Mouse (Mus musculus) lung, embryonic 16.5 days (tissue): ENCODE measurements around the gene Olfm1. TPM values are rescaled to one million over a fixed set of nuclear protein-coding genes. Genes with fewer than 3 reads are reported as not detected.
A peak's percentile ranks its signal among the peaks of the same experiment; 100 is the strongest.

Source experiments
- ATAC-seq: fragments of 200-750 bp; cut with Nextera tagmentation; 2 replicates; pipeline ENCODE4 v1.8.0; 2017; ENCODE audit warnings: low read depth, mild to moderate bottlenecking, moderate library complexity
- H3K27ac ChIP-seq: fragments of 300-500 bp; sonication (generic); 2 replicates; pipeline ENCODE4 v1.5.1; 2014; ENCODE audit warnings: mild to moderate bottlenecking, control low read depth, low read length
- H3K27me3 ChIP-seq: fragments of 300-500 bp; sonication (generic); 2 replicates; pipeline ENCODE4 v1.6.1; 2014; ENCODE audit warnings: low read depth, low read length, mixed read lengths; ENCODE audit not compliant: control insufficient read depth, insufficient read depth
- H3K36me3 ChIP-seq: fragments of 300-500 bp; sonication (generic); 2 replicates; pipeline ENCODE4 v1.6.1; 2014; ENCODE audit warnings: low read length; ENCODE audit not compliant: control insufficient read depth, insufficient read depth
- H3K4me1 ChIP-seq: fragments of 300-500 bp; sonication (generic); replicated peaks from 2 replicates; pipeline ENCODE4 v1.6.1; 2014; ENCODE audit warnings: low read length, mixed read lengths; ENCODE audit not compliant: control insufficient read depth, insufficient read depth
- H3K4me2 ChIP-seq: fragments of 300-500 bp; sonication (generic); 2 replicates; pipeline ENCODE4 v1.6.1; 2014; ENCODE audit warnings: low read depth, low read length, control low read depth
- H3K4me3 ChIP-seq: fragments of 300-500 bp; sonication (generic); 2 replicates; pipeline ENCODE4 v1.5.1; 2014; ENCODE audit warnings: mild to moderate bottlenecking, low read length, control low read depth
- H3K9ac ChIP-seq: fragments of 300-500 bp; sonication (generic); 2 replicates; pipeline ENCODE4 v1.6.1; 2014; ENCODE audit warnings: low read length, control low read depth
- H3K9me3 ChIP-seq: fragments of 300-500 bp; sonication (generic); 2 replicates; pipeline ENCODE4 v1.6.1; 2016; ENCODE audit warnings: low read length; ENCODE audit not compliant: control insufficient read depth
- WGBS: fragments of 180-500 bp; shearing (Covaris S2); extraction: QIAGEN DNeasy Blood & Tissue Kit; methylation state at CpG from one replicate; pipeline ENCODE4 v1.1.7; 2014; 5-methylcytosine and 5-hydroxymethylcytosine counted together
- polyA plus RNA-seq: library from polyadenylated mRNA; unstranded; fragments of >200 nt; fragmentation: Nextera tagmentation; extraction: Ambion mirVana; gene quantifications from 2 replicates; pipeline ENCODE4 v1.2.1, GENCODE M21; 2015

The Olfm1 gene
- polyA plus RNA-seq, result 9.2 and 9.5 TPM in 2 replicates

DNA sequence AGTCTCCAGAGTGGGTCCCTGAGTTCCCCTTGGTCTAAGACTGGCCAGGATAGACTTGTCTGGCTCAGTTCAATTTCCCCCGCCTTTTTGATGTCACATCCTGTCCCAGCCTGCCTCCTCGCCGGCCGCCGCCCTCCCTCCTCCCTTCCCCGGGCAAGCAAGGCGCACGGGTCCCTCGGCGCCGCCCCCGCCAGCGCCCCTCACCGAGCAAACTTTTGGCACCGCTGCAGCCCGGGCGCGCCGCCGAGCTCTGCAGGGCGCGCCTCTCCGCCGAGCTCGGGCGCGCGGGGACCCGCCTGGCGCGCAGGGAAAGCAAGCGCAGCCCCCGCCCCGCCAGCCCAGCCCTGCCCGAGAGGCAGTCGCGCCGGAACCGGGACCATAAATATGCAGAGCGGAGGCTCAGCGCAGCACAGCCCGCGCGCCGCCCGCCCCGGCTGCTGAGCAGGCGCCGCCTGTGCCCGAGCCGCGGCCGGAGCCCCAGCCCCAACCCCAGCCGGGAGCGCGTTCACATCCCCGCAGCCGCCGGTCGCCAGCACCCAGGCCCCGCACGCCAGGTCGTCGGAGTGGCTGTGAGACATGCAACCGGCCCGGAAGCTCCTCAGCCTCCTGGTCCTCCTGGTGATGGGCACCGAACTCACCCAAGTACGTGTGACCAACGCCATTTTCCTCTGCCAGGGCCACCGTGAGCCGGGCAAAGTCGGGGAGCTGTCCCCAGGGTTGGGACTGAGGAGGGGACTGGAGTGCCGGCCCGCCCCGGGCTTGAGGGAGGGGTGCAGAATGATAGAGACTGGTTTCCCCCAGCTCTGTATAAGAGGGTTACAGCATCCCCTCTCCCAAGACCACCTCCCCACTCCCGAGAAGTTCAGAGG is at the start of gene Olfm1:
Gene Olfm1 (plus strand): TSS at position 172 of the 869 bp plus-strand sequence.
- peak; percentile 85 for ATAC-seq
- Histone ChIP-seq H3K9ac (peak within 1 kb of the TSS; percentile 68), H3K4me2 (peak within 1 kb of the TSS; percentile 87), H3K36me3 (no peaks in the 10 kb centered on the region), H3K4me3 (peak within 1 kb of the TSS; percentile 66), H3K27me3 (peaks cover 23% of the 10 kb centered on the region), H3K4me1 (peaks cover 6% of the 10 kb centered on the region; the same call in 1 of the 2 replicates), H3K27ac (no peak within 1 kb of the TSS), H3K9me3 (no peaks in the 10 kb centered on the region)
- WGBS, result under 1% methylated on average over 72 of the region's 76 CpGs

DNA sequence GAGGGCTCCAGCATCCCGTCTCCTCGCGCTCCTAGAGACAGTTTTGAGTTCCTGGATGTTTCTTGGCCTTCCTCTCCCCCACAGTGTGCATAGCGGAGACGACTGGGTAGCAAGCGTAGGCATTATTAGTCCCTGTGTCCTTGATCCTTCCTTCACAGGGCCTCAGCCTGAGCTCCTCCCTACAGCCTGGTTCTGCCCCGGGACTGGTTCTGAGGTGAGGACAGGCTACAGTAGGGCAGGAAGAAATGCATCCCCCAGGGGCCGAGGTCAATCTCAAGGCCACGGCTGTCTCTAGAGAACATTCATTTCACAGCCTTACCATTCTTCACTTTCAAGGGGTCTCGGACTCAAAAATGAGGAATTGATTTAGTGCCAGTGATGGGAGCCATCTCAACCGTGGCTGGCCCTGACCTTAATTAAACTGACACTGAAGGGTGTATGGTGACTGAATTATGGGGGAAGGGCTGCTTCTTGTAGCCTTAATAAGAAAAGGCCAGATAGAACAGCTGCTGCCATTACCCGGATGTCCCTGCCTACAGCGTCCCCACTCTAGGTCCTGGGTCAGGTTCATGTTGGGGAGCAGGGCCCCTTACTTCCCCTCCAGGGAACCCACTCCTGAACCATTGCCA is 49.3 kb upstream of the Olfm1 start:
- ATAC-seq, result no peak
- WGBS, result 58% methylated on average over 13 of the region's 13 CpGs

DNA sequence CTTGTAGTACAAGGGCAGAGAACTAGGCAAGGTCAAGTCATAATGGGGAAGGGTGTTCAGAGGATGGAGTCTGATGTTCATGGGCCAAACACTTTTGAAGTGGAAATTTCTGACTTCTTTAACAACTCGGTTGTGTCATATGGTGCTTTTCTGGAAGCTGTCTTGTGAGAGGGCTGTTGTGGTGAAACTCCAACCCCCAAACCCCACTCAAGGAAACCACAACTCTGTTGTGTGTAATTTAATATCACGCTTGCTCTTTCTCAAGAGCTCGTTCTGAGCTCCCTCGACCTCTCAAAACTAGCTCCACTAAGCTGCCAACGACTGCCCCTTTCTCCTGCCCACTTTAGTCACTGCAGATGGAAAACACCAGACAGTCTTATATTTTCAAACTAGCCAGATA is 47.1 kb upstream of the Olfm1 start:
- no peaks in the 10 kb centered on the region for H3K36me3 ChIP-seq
- H3K4me3 ChIP-seq, result no peak overlapping the region
- no peaks in the 10 kb centered on the region for H3K4me1 ChIP-seq
- H3K9ac ChIP-seq, result no peak overlapping the region
- WGBS, result 46% methylated on average over 5 of the region's 5 CpGs
- no peak overlapping the region for H3K4me2 ChIP-seq
- ATAC-seq, result no peak
- no peak overlapping the region for H3K27ac ChIP-seq
- H3K9me3 ChIP-seq, result 0 out of 2 replicates have a peak, but pooled peaks cover 3% of the 10 kb centered on the region
- no peaks in the 10 kb centered on the region for H3K27me3 ChIP-seq

More for the DNA sequence above, 49.3 kb upstream of the Olfm1 start:
- Histone ChIP-seq H3K9me3 (0 out of 2 replicates have a peak, but pooled peaks cover 3% of the 10 kb centered on the region), H3K4me1 (peaks cover 6% of the 10 kb centered on the region), H3K4me3 (no peak overlapping the region), H3K27ac (no peak overlapping the region), H3K9ac (no peak overlapping the region), H3K36me3 (no peaks in the 10 kb centered on the region), H3K27me3 (no peaks in the 10 kb centered on the region), H3K4me2 (no peak overlapping the region)

DNA sequence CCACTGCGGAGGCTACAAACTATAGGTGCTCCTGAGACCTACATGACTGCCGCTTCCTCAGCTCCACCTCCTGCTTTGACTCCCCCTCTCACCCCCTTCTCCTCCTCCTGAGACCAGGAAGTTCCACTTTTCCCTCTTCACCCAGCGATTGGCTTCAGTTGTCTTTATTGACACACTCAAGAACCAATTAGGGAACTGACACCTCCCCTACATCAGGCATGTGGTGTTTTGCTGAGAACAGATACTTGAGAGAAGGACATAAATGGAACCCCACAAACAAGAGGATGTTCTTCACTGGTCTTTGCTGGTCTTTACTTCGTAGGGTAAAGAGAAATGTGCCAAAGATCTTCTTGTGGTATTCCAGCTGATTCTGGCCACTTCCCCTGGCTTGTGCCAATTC is 46.6 kb upstream of the Olfm1 start:
- Histone ChIP-seq H3K27me3 (no peaks in the 10 kb centered on the region), H3K27ac (no peak overlapping the region), H3K9me3 (0 out of 2 replicates have a peak, but pooled peaks cover 3% of the 10 kb centered on the region), H3K4me1 (no peaks in the 10 kb centered on the region), H3K36me3 (no peaks in the 10 kb centered on the region), H3K9ac (no peak overlapping the region), H3K4me3 (no peak overlapping the region), H3K4me2 (no peak overlapping the region)
- no peak for ATAC-seq
- 65% methylated on average over 4 of the region's 4 CpGs for WGBS

DNA sequence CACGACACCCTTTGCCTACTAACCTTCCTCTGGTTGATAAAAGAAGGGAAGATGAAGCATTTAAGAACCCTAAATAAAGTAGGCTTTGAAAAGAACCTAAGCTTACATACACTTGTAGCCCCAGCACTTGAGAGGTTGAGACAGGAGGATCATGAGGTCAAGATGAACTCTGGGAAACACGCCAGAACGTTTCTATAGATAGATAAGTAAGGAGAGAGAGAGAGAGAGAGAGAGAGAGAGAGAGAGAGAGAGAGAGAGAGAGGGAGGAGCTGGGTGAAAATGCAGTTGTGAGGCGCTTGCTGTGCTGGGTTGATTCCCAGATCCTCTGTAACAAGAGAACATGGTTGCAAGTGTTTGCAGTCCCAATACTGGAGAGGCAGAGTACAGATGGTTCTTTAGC is 46.1 kb upstream of the Olfm1 start:
- H3K4me1 ChIP-seq, result no peaks in the 10 kb centered on the region
- H3K4me2 ChIP-seq, result no peak overlapping the region
- H3K27ac ChIP-seq, result no peak overlapping the region
- no peak overlapping the region for H3K4me3 ChIP-seq
- H3K9ac ChIP-seq, result no peak overlapping the region
- no peaks in the 10 kb centered on the region for H3K27me3 ChIP-seq
- WGBS, result 29% methylated on average over 4 of the region's 4 CpGs
- no peak for ATAC-seq
- no peaks in the 10 kb centered on the region for H3K36me3 ChIP-seq
- 0 out of 2 replicates have a peak, but pooled peaks cover 3% of the 10 kb centered on the region for H3K9me3 ChIP-seq

GRCm38 (mm10) chr2:28147248-28147794 is 45.5 kb upstream of the Olfm1 start:
- Histone ChIP-seq H3K4me3 (no peak overlapping the region), H3K9me3 (0 out of 2 replicates have a peak, but pooled peaks cover 3% of the 10 kb centered on the region), H3K27ac (no peak overlapping the region), H3K9ac (no peak overlapping the region), H3K27me3 (no peaks in the 10 kb centered on the region), H3K36me3 (no peaks in the 10 kb centered on the region), H3K4me2 (no peak overlapping the region), H3K4me1 (no peaks in the 10 kb centered on the region)
- ATAC-seq, result no peak
- WGBS, result 40% methylated on average over 5 of the region's 5 CpGs

DNA sequence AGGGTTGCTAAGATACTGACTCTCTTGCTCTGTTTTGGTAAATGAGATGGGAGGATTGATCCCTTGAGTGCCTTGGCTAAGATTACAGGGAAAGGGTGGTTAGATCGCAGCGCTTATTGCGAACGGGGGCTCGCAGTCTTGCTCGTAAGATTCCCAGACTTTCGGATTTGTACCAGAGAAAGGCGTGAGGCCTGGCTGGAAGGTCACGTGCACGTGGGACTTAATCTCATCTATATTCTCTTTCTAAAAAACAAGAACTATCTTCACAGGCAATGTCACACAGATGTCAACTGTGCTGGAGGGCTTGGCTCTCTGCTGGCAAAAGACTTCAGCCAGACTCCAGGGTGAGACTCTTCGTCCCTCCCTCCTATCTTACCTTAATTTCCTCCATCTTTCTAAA is 43.1 kb upstream of the Olfm1 start:
- 0 out of 2 replicates have a peak, but pooled peaks cover 3% of the 10 kb centered on the region for H3K9me3 ChIP-seq
- H3K27ac ChIP-seq, result no peak overlapping the region
- ATAC-seq, result no peak
- 42% methylated on average over 11 of the region's 11 CpGs for WGBS
- H3K4me2 ChIP-seq, result no peak overlapping the region
- no peaks in the 10 kb centered on the region for H3K27me3 ChIP-seq
- no peaks in the 10 kb centered on the region for H3K36me3 ChIP-seq
- no peaks in the 10 kb centered on the region for H3K4me1 ChIP-seq
- H3K4me3 ChIP-seq, result no peak overlapping the region
- H3K9ac ChIP-seq, result no peak overlapping the region

DNA sequence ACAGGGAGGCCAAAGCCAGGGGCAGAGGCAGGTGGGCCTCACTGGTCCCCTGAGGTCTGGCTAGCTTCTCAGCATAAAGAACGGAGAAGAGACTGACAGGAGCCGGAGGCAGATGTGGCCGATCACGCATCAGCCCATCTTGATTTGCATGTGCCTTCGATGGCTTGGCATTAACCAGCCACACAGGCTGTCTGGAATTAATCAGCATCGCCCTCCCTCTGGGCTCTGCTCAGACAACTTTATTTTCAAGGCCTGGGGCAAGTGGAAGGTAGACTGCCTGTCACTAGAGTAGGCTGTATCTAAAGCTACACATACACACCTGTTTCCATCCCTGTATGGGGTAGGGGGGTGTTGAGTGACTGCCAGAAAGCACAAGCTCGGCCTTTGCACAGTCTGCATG is 32.2 kb upstream of the Olfm1 start:
- ATAC-seq, result no peak
- no peak overlapping the region for H3K9ac ChIP-seq
- no peaks in the 10 kb centered on the region for H3K27me3 ChIP-seq
- no peak overlapping the region for H3K27ac ChIP-seq
- H3K4me1 ChIP-seq, result no peaks in the 10 kb centered on the region
- no peak overlapping the region for H3K4me2 ChIP-seq
- 75% methylated on average over 7 of the region's 7 CpGs for WGBS
- no peaks in the 10 kb centered on the region for H3K9me3 ChIP-seq
- H3K4me3 ChIP-seq, result no peak overlapping the region
- H3K36me3 ChIP-seq, result no peaks in the 10 kb centered on the region

GRCm38 (mm10) chr2:28165570-28165969 is 27.2 kb upstream of the Olfm1 start:
- Histone ChIP-seq H3K4me3 (no peak overlapping the region), H3K4me1 (0 out of 2 replicates have a peak, but pooled peaks cover 2% of the 10 kb centered on the region), H3K27me3 (no peaks in the 10 kb centered on the region), H3K4me2 (no peak overlapping the region), H3K9ac (no peak overlapping the region), H3K27ac (no peak overlapping the region), H3K36me3 (no peaks in the 10 kb centered on the region), H3K9me3 (no peaks in the 10 kb centered on the region)
- 49% methylated on average over 8 of the region's 8 CpGs for WGBS
- ATAC-seq, result no peak
